Mouse (Mus musculus) c-Kit-positive CD71-positive TER-119-positive erythroid progenitor cells, embryonic 14.5 days (primary cell): ENCODE data around the gene Pabpc6.

ENCODE experiments used
- DNase-seq: peaks from one replicate; pipeline ENCODE4 v3.0.0-alpha.2; 2013; ENCODE audit warnings: low spot score

The Pabpc6 gene

DNA sequence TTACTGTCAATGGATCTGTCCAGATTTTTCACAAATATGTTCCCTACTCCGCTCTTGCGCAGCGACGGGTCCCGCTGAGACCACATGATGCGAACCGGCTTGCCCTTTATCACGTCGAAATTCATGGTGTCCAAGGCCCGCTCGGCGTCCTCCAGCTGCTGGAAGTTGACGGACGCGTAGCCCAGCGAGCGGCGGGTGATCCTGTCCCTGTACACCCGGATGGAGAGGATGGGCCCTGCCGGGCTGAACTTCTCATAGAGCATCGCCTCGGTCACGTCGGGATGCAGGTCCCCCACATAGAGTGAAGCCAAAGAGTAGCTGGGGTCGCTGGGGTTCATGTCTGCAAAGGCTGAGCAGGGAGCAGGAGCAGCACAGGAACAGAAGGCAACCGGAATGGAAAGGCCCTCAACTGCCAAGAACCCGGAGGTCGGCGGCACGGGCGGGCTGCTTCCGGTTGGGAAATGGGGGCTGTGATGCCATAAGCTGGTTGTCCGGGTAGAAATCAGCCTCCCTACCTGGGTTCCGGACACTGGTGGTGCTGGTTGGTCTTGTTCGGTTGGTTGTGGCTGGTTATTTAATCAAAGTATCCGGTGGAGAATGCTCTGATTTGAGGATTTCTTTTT lies at the start of gene Pabpc6:
Gene Pabpc6 (minus strand): TSS at position 435 of the 623 bp plus-strand sequence.
- no peak for DNase-seq

DNA sequence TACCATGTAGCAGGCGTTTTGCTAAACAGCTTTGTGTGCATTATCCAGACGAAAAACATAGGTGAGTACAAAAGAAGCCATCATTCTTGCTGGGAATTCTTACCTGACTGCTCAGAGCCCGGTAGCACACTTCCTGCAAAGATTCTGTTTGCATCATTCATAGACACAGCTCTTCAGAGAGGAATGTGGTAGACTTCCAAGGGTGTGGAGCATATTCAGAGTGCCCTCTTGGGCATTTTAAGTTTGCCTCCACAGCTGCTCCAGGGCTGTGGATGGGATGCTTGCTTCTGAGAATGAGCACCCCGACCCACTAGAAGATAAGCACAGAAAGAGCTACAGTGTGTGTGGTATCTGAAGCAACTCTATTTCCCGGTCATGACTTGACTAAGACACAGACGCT lies 41.4 kb upstream of the Pabpc6 start:
- DNase-seq, result no peak

DNA sequence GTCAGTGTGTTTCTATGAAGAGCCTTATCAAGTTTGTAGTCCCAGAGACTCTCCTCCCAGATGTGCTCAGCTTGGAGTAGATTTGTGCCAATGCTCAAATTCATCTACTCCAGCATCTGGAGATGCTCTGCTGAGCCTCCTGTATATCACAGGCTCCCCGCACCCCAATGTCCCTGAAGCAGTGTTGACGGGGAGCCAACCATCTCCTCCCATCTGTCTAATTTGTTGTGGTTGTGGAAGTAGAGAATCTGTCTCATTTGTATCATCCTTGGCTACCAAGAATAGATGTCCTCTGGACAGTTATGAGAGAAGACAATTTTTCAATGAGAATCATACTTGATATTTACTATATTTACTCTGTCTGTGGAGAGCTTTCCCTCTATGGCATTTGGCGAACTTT lies 39.4 kb upstream of the Pabpc6 start:
- no peak for DNase-seq

DNA sequence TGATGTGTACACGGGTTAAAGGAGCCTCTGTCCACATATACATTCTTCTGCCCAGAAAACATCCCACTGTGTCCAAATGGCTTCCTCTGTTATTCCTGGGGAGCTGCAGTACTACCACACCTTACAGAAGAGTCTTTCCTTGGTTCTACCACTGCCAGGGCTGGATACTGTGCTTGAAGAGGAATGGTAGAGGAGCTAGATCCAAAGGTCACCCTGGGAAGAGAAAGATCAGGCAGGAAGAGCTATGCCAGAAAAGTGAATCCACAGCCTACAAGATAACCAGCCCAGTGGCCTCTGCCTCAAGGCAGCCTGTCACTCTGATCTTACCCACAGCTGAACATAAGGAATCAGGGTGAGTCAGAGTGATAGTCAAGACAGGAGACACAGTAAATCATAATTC lies 37.8 kb upstream of the Pabpc6 start:
- no peak for DNase-seq

DNA sequence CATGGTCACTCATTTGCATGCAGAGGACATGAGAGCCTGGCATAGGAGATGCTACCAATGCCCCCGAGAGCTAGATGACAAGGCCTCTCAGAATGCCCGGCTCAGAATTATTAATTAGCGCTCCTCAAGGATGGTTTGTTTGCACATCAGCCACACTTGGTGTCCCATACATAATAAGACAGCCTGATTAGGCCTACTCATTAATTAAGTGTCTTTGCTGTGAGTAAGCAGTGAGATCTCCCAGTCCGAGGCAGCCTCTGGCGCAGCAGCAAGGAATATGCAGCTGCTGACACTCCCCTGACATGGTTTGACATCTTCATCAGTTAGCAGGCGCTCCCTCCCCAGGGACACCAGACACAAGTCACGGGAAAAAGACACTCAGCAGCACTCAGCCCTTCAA lies 28.2 kb upstream of the Pabpc6 start:
- DNase-seq, result no peak

DNA sequence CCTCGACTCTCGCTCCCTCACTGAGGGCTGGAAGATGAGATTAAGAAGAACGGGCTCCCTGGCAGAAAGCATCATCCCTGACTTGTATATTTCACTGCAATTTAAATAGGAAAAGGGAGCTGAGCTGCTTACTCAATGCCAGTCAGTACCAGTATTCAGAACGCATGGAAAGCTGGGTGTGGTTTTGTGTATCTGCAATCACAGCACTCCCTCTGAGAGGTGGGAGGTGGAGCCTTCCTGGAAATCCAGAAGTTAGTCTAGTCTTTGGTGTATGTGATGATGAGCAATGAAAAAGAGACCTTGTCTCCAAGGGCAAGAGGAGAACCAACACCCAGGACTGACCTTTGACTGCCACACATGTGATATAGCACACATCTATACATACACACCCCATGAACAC lies 21.7 kb upstream of the Pabpc6 start:
- no peak for DNase-seq

DNA sequence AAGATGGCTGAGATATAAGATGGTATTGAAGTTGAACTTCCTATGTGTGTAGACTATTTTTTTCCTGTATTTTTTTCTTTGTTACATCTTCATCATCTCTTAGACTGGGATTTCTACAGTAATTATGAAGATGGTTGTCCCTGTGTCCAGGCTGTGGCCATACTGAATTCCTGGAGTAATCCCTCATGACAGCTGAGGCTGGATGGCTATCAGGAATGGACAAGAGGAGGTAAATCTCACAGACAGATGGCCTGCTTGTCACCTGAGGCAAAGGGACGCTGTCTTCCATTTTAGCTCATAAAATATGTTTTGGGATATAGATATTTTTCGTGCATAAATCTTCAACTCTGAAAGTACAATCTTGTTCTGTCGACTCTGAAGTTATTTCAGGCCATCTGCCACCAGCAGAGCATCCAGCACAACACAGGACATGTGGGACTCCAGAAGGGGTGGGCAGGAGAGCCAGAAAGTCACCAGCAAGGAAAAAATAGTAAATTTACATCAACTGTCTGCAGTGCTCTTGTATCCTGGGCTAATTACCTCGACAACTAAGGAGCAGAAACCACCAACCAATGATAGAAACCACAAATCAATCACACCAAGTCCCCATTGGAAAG lies 14.1 kb upstream of the Pabpc6 start:
- DNase-seq, result no peak

DNA sequence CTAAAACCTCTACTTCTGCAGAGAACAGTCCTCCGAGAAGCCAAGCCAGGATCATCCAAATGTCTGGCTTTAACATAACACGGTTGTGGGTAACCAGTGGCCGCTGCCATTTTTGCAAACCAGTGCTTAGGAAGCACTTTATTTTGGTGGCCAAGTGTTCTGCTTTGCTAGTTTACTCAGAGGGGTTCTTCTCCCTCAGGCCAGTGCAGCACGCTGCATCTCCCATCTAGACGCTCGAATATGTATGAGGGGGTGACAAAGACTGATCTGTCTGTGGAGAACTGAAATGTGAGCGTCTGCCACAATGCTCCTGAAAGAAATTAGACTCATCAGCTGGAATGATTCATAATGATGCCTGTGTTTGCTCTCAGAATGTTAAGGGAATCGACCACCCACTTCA lies 11.2 kb upstream of the Pabpc6 start:
- no peak for DNase-seq

DNA sequence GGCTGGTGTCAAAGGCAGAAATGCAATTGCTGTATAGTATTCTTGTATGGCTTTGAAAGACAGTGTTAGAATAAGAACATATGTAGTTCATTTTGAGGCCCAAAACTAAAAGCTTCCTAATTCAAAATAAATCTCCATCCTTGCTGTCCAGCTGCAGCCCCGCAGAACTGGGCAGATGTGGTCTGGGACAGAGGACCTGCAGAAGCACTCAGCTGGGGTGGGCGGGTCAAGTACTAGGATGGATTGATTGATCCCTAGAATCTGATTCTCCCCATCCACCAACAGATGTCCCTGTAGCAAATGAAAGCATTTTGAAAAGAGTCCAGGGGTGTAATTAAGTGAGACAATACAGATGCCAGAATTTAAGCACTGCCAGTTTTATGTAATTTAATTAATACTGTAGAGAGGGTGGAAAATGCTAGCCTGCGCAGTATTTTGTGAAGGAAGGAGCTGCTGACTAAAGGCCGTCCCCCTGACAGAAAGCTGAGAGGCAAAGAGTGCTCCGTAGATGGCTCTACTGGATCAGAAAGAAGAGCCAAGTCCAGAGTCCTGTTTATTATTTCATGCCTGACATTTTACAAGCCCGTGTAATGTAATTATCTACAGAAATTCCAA lies 5.8 kb upstream of the Pabpc6 start:
- DNase-seq, result no peak

DNA sequence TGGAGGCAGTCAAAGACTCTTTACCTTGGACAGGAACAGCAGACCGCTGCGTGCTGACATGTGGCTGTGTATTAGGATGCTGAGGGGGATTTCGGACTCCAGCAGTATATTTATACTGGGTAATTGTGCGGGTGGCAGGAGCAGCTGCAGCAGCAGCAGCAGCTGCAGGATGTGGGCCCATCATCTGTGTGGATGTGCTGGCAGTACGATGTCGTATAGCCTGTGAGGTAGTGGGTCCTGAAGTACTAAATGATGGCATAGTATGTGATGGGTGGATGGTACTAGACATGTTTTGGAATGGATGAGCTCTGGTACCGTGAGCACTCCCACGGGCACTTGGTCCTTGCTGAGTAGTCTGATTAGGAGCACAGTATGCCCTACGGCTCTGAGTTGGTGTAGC lies 1.6 kb downstream of the Pabpc6 start:
- no peak for DNase-seq

DNA sequence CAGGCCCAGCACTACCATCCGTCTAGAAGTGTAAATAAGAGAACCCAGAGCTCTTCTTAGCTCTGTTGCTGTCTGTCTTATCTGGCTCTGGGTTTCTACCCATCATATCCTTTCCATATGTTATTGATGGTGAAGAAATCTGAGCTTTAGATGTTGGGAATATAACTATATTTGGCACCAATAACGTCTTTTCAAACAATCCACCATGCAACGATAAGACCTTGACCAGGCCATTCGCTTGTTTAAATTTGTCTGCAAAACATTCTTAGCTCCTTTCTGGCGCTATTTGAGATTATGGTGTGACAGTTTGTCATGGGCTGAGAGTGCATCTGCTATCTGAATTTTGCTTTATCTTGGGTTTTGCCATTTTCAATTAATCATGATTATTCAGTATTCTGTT lies 10.9 kb downstream of the Pabpc6 start:
- no peak for DNase-seq

DNA sequence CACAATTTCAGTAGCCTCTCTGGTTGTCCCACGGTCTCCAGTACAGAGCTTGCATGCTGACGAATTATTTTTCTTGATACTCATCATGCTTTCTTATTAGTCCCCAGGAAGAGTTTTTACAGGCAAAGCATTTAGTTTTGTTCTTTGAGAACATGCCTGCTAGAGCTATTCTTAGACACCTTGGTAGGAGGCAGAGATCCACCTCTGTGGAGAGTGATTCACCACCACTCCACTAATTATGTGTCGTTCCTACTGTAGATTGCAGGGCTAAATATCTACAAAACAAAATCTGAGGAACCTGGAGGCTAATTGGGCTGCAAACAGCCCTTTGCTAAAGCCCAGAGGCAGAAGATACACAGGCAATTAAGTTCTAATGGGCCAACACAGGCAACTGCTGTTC lies 15.4 kb downstream of the Pabpc6 start:
- DNase-seq, result no peak

DNA sequence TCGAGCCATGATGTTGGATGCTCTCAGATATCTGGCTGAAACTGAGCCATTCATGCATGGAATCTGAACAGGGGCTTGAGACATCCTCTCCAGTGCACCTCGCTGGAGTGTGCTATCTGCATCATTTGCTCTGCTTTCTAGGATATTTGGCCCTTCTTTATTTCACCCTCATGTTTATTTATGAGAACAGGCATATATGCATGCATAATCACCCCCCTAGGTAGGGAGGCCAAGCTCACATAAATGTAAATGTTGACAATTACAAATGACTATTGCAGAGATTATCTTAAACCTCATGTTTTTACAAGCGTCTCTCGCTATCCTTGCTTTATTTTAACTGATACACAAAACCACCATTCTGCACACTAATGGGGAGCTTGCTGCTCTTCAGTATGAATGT lies 21.9 kb downstream of the Pabpc6 start:
- DNase-seq, result no peak

DNA sequence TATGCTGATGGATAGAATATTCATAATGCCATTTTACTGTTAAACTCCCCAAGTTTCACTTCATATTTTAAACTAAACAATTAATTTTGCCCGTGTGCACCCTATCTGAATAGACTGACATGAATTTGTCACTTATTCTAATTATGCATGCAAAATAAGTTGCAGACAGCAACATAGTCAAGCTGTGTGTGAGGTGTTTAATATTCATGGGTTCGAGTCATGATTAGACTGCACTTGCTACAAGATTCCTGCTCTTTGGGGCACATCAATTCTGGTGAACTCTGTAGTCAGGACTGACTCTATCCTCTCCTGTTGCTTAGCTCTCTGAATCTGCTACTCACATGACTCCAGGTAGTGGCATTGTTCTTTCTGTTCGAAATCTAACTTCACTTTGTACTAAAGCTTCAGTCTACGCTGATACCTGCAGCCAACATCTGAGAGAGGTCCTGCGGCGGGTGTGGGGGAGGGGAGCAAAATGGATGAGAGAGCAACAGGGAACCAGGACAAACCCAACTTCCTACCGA lies 25.8 kb downstream of the Pabpc6 start:
- no peak for DNase-seq

DNA sequence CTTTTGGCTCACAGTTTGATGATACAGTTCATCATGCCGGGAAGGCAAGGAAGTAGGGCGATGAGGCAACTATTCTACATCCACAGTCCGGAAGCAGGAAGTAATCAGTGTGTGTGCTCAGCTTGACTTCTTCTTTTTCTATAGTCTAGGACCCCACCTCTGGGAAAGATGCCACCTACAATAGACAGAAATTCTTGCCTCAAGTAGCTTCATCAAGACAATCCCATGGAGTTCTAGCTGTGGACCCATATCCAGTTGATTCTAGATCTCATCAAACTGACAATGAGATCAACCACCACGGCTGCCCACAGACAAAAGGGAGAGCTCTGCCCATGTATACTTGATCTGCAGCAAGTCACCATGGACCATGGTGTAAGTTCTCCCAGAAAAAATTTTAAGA lies 32.5 kb downstream of the Pabpc6 start:
- DNase-seq, result no peak

DNA sequence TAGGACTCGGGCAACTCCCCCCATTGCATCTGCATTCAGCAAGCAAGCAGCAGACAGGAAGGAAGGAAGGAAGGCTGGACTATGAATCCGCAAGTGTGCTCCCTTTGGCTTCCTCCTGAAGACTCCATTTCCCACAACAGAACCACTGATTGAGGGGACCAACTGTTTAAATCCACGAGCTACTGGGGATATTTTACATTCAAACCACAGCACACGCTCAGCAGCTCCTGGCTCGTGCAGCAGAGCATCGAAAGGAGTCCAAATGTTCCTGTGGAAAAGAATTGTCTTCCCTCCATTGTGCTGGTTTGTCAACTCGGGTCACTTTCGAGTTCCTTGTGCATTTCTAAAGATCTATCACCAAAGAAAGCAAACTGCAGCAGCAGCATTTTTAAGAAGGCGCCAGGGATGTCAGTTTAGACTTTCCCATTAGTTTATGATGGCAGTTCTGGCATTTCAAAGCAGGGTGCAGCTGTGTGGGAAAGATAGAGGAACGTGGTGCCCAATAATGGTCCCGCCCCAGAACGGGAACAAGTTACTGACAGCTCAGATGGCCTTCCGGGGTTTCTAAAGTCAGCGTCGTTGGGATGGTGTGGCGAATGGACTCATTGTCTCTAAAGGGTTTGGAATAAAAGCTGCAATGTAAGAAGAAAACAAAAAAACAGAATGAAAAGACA lies 36.8 kb downstream of the Pabpc6 start:
- no peak for DNase-seq

DNA sequence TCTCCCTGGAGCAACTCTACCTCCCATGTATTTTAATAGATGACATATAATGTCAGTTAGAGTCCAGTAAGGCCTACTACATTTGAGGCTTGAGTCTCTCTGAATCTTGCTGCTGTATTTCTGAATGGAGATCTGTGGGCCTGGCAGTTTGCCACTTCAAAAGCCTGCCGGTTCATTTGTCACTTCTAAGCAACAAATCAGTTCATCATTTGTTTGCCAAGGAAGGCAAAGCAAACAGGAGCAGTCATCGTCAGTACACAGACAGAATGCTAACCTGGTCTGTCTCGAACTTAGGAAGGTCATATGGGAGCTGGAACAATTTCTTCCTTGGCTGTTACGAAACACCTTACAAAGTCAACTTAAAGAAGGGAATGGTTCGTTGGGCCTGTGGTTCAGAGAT lies 37.4 kb downstream of the Pabpc6 start:
- no peak for DNase-seq

DNA sequence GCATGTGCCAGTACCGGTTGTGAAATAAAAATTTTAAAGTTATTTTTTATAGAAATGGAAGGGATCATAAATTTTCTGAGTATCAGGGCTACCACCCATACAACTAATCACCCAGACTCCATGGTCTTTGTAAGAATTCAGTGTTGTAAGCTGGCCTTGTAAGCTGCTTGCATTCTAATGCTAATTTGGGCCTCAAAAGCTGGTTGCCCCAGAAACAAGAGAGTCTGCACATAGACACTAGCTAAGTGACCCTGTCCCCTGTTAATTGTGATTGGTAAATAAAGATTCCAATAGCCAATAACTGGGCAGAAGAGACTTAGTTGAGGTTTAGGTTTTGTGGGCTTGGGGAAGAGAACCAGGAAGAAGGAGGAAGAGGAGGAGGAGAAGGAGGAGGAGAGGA lies 38.4 kb downstream of the Pabpc6 start:
- DNase-seq, result no peak

DNA sequence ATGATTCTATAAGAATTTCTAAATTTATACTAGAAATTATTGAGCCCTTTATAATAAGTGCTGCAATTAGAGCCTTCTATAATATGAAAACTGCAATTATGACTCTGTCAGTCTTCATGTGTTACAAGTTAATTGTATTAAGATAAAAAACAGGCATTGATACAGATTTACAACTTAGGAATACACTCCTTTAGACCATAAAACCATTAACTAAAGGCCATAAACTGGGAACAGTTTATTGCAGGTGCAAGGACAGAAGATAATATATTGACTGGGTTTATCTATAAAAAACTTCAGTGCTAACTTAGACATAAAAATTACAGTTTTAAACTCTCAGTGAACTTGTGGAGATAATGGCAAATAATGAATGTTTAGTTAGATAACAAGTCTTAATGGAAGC lies 42.5 kb downstream of the Pabpc6 start:
- DNase-seq, result no peak
